Mouse (Mus musculus): ENCODE data around the gene Cep70. TPM values are rescaled to one million over a fixed set of nuclear protein-coding genes. Genes with fewer than 3 reads are reported as not detected.

Cep70 gene
- 10 to 100 TPM; 16.5 to 18.3 TPM for polyA plus RNA-seq (2017; shearing (Covaris generic))

GRCm38 (mm10) chr9:99243190-99243894, at the start of gene Cep70:
Gene Cep70 (plus strand): TSS chr9:99243367.

GRCm38 (mm10) chr9:99237139-99237538, 6.0 kb upstream of the Cep70 start, which contains the start of gene Faiml:
Gene Faiml (minus strand): TSS chr9:99237239.

Other genes with a start within 250 kb of the Cep70 start
- 1 to 10 TPM in 1 of 2 experiments, not detected in 1; 1.1 TPM for gene Gm1123, start 207.7 kb upstream of the Cep70 start, polyA plus RNA-seq (2017; shearing (Covaris generic))
- 10 to 100 TPM in 1 of 2 experiments, 1 to 10 TPM in 1; 7.7 to 14.7 TPM for gene Pik3cb, start 102.7 kb upstream of the Cep70 start, polyA plus RNA-seq (2017; shearing (Covaris generic))
- gene Faiml, start 6.1 kb upstream of the Cep70 start, polyA plus RNA-seq (2017; shearing (Covaris generic)): 1 to 10 TPM in 1 of 2 experiments, not detected in 1; 2.7 TPM
- 1 to 10 TPM in 1 of 2 experiments, under 1 TPM in 1; 0.86 to 2.1 TPM for gene Esyt3, start 115.2 kb downstream of the Cep70 start, polyA plus RNA-seq (2017; shearing (Covaris generic))
- gene Mras, start 194.0 kb downstream of the Cep70 start, polyA plus RNA-seq (2017; shearing (Covaris generic)): under 1 TPM; 0.23 to 0.39 TPM
- gene Nme9, start 208.1 kb downstream of the Cep70 start, polyA plus RNA-seq (2017; shearing (Covaris generic)): under 1 TPM in 1 of 2 experiments, not detected in 1; 0.76 TPM

All from inflammation-experienced regulatory T-cells (primary cell).